Mouse (Mus musculus) liver, embryonic 11.5 days (tissue): Measurements from ENCODE around the gene Serpine2. TPM values are rescaled to one million over a fixed set of nuclear protein-coding genes. Genes with fewer than 3 reads are reported as not detected.

Source experiments
- ATAC-seq: fragments of 200-750 bp; cut with Nextera tagmentation; replicated peaks from 2 replicates; pipeline ENCODE4 v1.8.0; 2017; ENCODE audit warnings: moderate number of reproducible peaks, mild to moderate bottlenecking, moderate TSS enrichment, moderate library complexity; ENCODE audit not compliant: low FRiP score
- DNase-seq: peaks from one replicate; pipeline ENCODE4 v3.0.0-alpha.2; 2017; ENCODE audit warnings: low spot score
- H3K27ac ChIP-seq: fragments of 300-500 bp; sonication (generic); 2 replicates; pipeline ENCODE4 v1.5.1; 2014; ENCODE audit warnings: mild to moderate bottlenecking, low read depth, low read length, control low read depth
- H3K27me3 ChIP-seq: fragments of 300-500 bp; sonication (generic); replicated peaks from 2 replicates; pipeline ENCODE4 v1.6.1; 2014; ENCODE audit warnings: low read length, mixed read lengths; ENCODE audit not compliant: control insufficient read depth, insufficient read depth
- H3K36me3 ChIP-seq: fragments of 300-500 bp; sonication (generic); 2 replicates; pipeline ENCODE4 v1.6.1; 2014; ENCODE audit warnings: mild to moderate bottlenecking, low read length, moderate library complexity, mixed read lengths; ENCODE audit not compliant: control insufficient read depth, insufficient read depth
- H3K4me1 ChIP-seq: fragments of 300-500 bp; sonication (generic); replicated peaks from 2 replicates; pipeline ENCODE4 v1.6.1; 2014; ENCODE audit warnings: low read length, mixed read lengths; ENCODE audit not compliant: control insufficient read depth, insufficient read depth
- H3K4me2 ChIP-seq: fragments of 300-500 bp; sonication (generic); 2 replicates; pipeline ENCODE4 v1.6.1; 2014; ENCODE audit warnings: mild to moderate bottlenecking, control low read depth, moderate library complexity
- H3K4me3 ChIP-seq: fragments of 300-500 bp; sonication (generic); 2 replicates; pipeline ENCODE4 v1.5.1; 2014; ENCODE audit warnings: low read depth, low read length, control low read depth
- H3K9ac ChIP-seq: fragments of 300-500 bp; sonication (generic); 2 replicates; pipeline ENCODE4 v1.6.1; 2014; ENCODE audit warnings: low read depth, low read length, control low read depth
- H3K9me3 ChIP-seq: fragments of 300-500 bp; sonication (generic); 2 replicates; pipeline ENCODE4 v1.6.1; 2016; ENCODE audit warnings: low read length, inconsistent platforms, mixed read lengths; ENCODE audit not compliant: control insufficient read depth
- WGBS: fragments of 180-500 bp; shearing (Covaris S2); extraction: QIAGEN DNeasy Blood & Tissue Kit; methylation state at CpG from one replicate; pipeline ENCODE4 v1.1.7; 2014; 5-methylcytosine and 5-hydroxymethylcytosine counted together
- polyA plus RNA-seq: library from polyadenylated mRNA; unstranded; fragments of >200 nt; fragmentation: Nextera tagmentation; extraction: Ambion mirVana; gene quantifications from 2 replicates; pipeline ENCODE4 v1.2.1, GENCODE M21; 2014

Gene Serpine2
- polyA plus RNA-seq, 1 experiment from 2014 or later, result 30.1 TPM

- ATAC-seq (no peak), DNase-seq (no peak)
- Histone ChIP-seq H3K9ac (no peak overlapping the region), H3K4me2 (no peak overlapping the region), H3K4me3 (no peak overlapping the region), H3K9me3 (no peaks in the 10 kb centered on the region), H3K36me3 (no peaks in the 10 kb centered on the region), H3K27me3 (no peaks in the 10 kb centered on the region), H3K27ac (no peak overlapping the region), H3K4me1 (peaks cover 19% of the 10 kb centered on the region)
- WGBS, result 39% methylated on average over 1 of the region's 1 CpGs
These were observed 96.5 kb downstream of the Serpine2 start for GRCm38 (mm10) chr1:79764483-79764882.

- Histone ChIP-seq H3K36me3 (no peaks in the 10 kb centered on the region), H3K9ac (no peak overlapping the region), H3K4me2 (no peak overlapping the region), H3K27me3 (no peaks in the 10 kb centered on the region), H3K4me1 (peaks cover 19% of the 10 kb centered on the region), H3K27ac (no peak overlapping the region), H3K4me3 (no peak overlapping the region), H3K9me3 (no peaks in the 10 kb centered on the region)
- ATAC-seq, result no peak
- 88% methylated on average over 2 of the region's 2 CpGs for WGBS
- DNase-seq, result no peak
These were observed 96.9 kb downstream of the Serpine2 start for GRCm38 (mm10) chr1:79764031-79764430.

- peak overlapping the region; percentile 78 for H3K4me3 ChIP-seq
- DNase-seq (no peak), ATAC-seq (peak; percentile 53; the same call in 1 of the 2 replicates)
- H3K27ac ChIP-seq, result no peak overlapping the region; the same call in 1 of the 2 replicates
- H3K9ac ChIP-seq, result peak overlapping the region; percentile 79
- H3K4me2 ChIP-seq, result peak overlapping the region; percentile 95
- no peaks in the 10 kb centered on the region for H3K36me3 ChIP-seq
- peaks cover 19% of the 10 kb centered on the region for H3K4me1 ChIP-seq
- no peaks in the 10 kb centered on the region for H3K9me3 ChIP-seq
- no peaks in the 10 kb centered on the region for H3K27me3 ChIP-seq
- WGBS, result 42% methylated on average over 16 of the region's 16 CpGs
These were observed 98.4 kb downstream of the Serpine2 start for GRCm38 (mm10) chr1:79762282-79763250.

GRCm38 (mm10) chr1:79761917-79762271 lies 99.1 kb downstream of the Serpine2 start:
- Histone ChIP-seq H3K4me2 (peak overlapping the region; percentile 95), H3K9ac (peak overlapping the region; percentile 79), H3K27ac (no peak overlapping the region), H3K4me1 (peaks cover 19% of the 10 kb centered on the region), H3K9me3 (no peaks in the 10 kb centered on the region), H3K4me3 (peak overlapping the region; percentile 78), H3K27me3 (no peaks in the 10 kb centered on the region), H3K36me3 (no peaks in the 10 kb centered on the region)
- ATAC-seq, result peak; percentile 40
- no peak for DNase-seq
- 0% methylated on average over 6 of the region's 6 CpGs for WGBS

GRCm38 (mm10) chr1:79761106-79761916 lies 99.7 kb downstream of the Serpine2 start:
- peaks cover 19% of the 10 kb centered on the region for H3K4me1 ChIP-seq
- H3K27ac ChIP-seq, result 0 out of 2 replicates have a peak overlapping the region, but pooled peaks have one; percentile 3
- under 1% methylated on average over 65 of the region's 65 CpGs for WGBS
- DNase-seq (peak; percentile 79), ATAC-seq (peak; percentile 94)
- H3K27me3 ChIP-seq, result no peaks in the 10 kb centered on the region
- H3K4me3 ChIP-seq, result peak overlapping the region; percentile 78
- H3K9ac ChIP-seq, result peak overlapping the region; percentile 79
- H3K4me2 ChIP-seq, result peak overlapping the region; percentile 95
- no peaks in the 10 kb centered on the region for H3K9me3 ChIP-seq
- H3K36me3 ChIP-seq, result no peaks in the 10 kb centered on the region

- 11% methylated on average over 11 of the region's 11 CpGs for WGBS
- Histone ChIP-seq H3K27ac (no peak overlapping the region), H3K9ac (peak overlapping the region; percentile 79), H3K4me3 (peak overlapping the region; percentile 78), H3K4me1 (peaks cover 19% of the 10 kb centered on the region), H3K9me3 (no peaks in the 10 kb centered on the region), H3K36me3 (no peaks in the 10 kb centered on the region), H3K4me2 (peak overlapping the region; percentile 95), H3K27me3 (no peaks in the 10 kb centered on the region)
- DNase-seq (no peak), ATAC-seq (peak; percentile 19)
These were observed 100.3 kb downstream of the Serpine2 start for GRCm38 (mm10) chr1:79760656-79761055.

GRCm38 (mm10) chr1:79759436-79759972 lies 101.5 kb downstream of the Serpine2 start:
- Histone ChIP-seq H3K9me3 (no peaks in the 10 kb centered on the region), H3K36me3 (no peaks in the 10 kb centered on the region), H3K9ac (no peak overlapping the region), H3K27ac (no peak overlapping the region), H3K4me2 (peak overlapping the region; percentile 25; the same call in 1 of the 2 replicates), H3K4me1 (peaks cover 19% of the 10 kb centered on the region), H3K27me3 (no peaks in the 10 kb centered on the region), H3K4me3 (no peak overlapping the region)
- DNase-seq, result no peak
- WGBS, result 79% methylated on average over 5 of the region's 5 CpGs
- no peak for ATAC-seq

GRCm38 (mm10) chr1:79759006-79759405 lies 102.0 kb downstream of the Serpine2 start:
- ATAC-seq, result no peak

More at GRCm38 (mm10) chr1:79759006-79759405, 102.0 kb downstream of the Serpine2 start:
- Histone ChIP-seq H3K27ac (no peak overlapping the region), H3K9me3 (no peaks in the 10 kb centered on the region), H3K4me2 (no peak overlapping the region), H3K4me1 (peaks cover 19% of the 10 kb centered on the region), H3K36me3 (no peaks in the 10 kb centered on the region), H3K9ac (no peak overlapping the region), H3K4me3 (no peak overlapping the region), H3K27me3 (no peaks in the 10 kb centered on the region)
- DNase-seq, result no peak
- 74% methylated on average over 2 of the region's 2 CpGs for WGBS
